Mouse (Mus musculus) hindbrain, postnatal 0 days (tissue): ENCODE measurements around the gene Tulp2. TPM values are rescaled to one million over a fixed set of nuclear protein-coding genes. Genes with fewer than 3 reads are reported as not detected.
A peak's percentile ranks its signal among the peaks of the same experiment; 100 is the strongest.
"Not testable (repeated sequence)": the region's sequence is repeated elsewhere in the genome, so short reads cannot be mapped to it uniquely, and the experiment has no call there.

Experiments
- ATAC-seq: fragments of 200-750 bp; cut with Nextera tagmentation; 2 replicates; pipeline ENCODE4 v1.8.0; 2017; ENCODE audit warnings: mild to moderate bottlenecking, moderate TSS enrichment, moderate library complexity
- DNase-seq: peaks from one replicate; pipeline ENCODE4 v3.0.0-alpha.2; 2015; ENCODE audit warnings: low spot score
- H3K27ac ChIP-seq: fragments of 300-500 bp; sonication (generic); 2 replicates; pipeline ENCODE4 v1.5.1; 2014; ENCODE audit warnings: mild to moderate bottlenecking
- H3K27me3 ChIP-seq: fragments of 300-500 bp; sonication (generic); 2 replicates; pipeline ENCODE4 v1.6.1; 2014; ENCODE audit warnings: low read length, mixed read lengths; ENCODE audit not compliant: insufficient read depth
- H3K36me3 ChIP-seq: fragments of 300-500 bp; sonication (generic); 2 replicates; pipeline ENCODE4 v1.6.1; 2014; ENCODE audit warnings: low read length, mixed read lengths; ENCODE audit not compliant: insufficient read depth
- H3K4me1 ChIP-seq: fragments of 300-500 bp; sonication (generic); 2 replicates; pipeline ENCODE4 v1.6.1; 2014; ENCODE audit warnings: antibody characterized with exemption, low read length, mixed read lengths; ENCODE audit not compliant: insufficient read depth
- H3K4me2 ChIP-seq: fragments of 300-500 bp; sonication (generic); 2 replicates; pipeline ENCODE4 v1.6.1; 2014; ENCODE audit warnings: low read depth, mild to moderate bottlenecking, low read length, moderate library complexity, mixed read lengths
- H3K4me3 ChIP-seq: fragments of 300-500 bp; sonication (generic); 2 replicates; pipeline ENCODE4 v1.5.1; 2014; ENCODE audit warnings: low read length
- H3K9ac ChIP-seq: fragments of 300-500 bp; sonication (generic); replicated peaks from 2 replicates; pipeline ENCODE4 v1.6.1; 2014; ENCODE audit warnings: mild to moderate bottlenecking, low read length, moderate library complexity, mixed read lengths
- H3K9me3 ChIP-seq: fragments of 300-500 bp; sonication (generic); 2 replicates; pipeline ENCODE4 v1.6.1; 2016; ENCODE audit warnings: low read length, mixed read lengths
- CTCF ChIP-seq: IDR thresholded peaks from 2 replicates; pipeline ENCODE4 v1.5.1; 2016; ENCODE audit warnings: antibody characterized with exemption, control low read depth, low read depth
- WGBS: fragments of 180-500 bp; shearing (Covaris S2); extraction: QIAGEN DNeasy Blood & Tissue Kit; methylation state at CpG from one replicate; pipeline ENCODE4 v1.1.7; 2014; 5-methylcytosine and 5-hydroxymethylcytosine counted together
- polyA plus RNA-seq: library from polyadenylated mRNA; unstranded; fragments of >200 nt; fragmentation: Nextera tagmentation; extraction: Ambion mirVana; gene quantifications from 2 replicates; pipeline ENCODE4 v1.2.1, GENCODE M21; 2015
- total RNA-seq: library from RNA; depleted of rRNA; stranded (reverse); fragments of >200 nt; gene quantifications from 2 replicates; pipeline ENCODE4 v1.2.3, GENCODE M21; 2014

The Tulp2 gene
- total and polyA plus RNA-seq, 2 experiments from 2014 or later: 0.21 TPM

DNA sequence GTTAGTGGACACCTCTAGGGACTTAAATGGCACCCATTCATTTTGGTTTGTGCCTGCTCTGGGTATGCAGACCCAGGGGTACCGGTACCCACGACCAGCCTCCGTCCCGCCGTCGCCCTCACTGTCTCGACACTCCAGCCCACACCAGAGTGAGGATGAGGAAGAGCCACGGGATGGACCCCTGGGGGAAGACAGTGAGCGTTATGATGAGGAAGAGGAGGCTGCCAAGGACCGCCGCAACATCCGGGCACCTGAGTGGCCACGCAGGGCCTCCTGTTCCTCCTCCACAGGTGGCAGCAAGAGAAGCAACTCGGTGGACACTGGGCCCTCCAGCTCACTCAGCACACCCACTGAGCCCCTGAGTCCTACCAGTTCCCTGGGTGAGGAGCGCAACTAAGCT is 26.7 kb upstream of the Tulp2 start:
- ATAC-seq: no peak
- TF ChIP-seq CTCF: no peak
- no peak overlapping the region for H3K9ac ChIP-seq
- no peak for DNase-seq
- H3K27me3 ChIP-seq: no peaks in the 10 kb centered on the region
- no peak overlapping the region for H3K4me3 ChIP-seq
- H3K4me1 ChIP-seq: peaks cover 10% of the 10 kb centered on the region
- no peak overlapping the region for H3K27ac ChIP-seq
- peaks cover 24% of the 10 kb centered on the region for H3K36me3 ChIP-seq
- H3K4me2 ChIP-seq: no peak overlapping the region
- WGBS: 93% methylated on average over 15 of the region's 15 CpGs
- no peaks in the 10 kb centered on the region for H3K9me3 ChIP-seq

DNA sequence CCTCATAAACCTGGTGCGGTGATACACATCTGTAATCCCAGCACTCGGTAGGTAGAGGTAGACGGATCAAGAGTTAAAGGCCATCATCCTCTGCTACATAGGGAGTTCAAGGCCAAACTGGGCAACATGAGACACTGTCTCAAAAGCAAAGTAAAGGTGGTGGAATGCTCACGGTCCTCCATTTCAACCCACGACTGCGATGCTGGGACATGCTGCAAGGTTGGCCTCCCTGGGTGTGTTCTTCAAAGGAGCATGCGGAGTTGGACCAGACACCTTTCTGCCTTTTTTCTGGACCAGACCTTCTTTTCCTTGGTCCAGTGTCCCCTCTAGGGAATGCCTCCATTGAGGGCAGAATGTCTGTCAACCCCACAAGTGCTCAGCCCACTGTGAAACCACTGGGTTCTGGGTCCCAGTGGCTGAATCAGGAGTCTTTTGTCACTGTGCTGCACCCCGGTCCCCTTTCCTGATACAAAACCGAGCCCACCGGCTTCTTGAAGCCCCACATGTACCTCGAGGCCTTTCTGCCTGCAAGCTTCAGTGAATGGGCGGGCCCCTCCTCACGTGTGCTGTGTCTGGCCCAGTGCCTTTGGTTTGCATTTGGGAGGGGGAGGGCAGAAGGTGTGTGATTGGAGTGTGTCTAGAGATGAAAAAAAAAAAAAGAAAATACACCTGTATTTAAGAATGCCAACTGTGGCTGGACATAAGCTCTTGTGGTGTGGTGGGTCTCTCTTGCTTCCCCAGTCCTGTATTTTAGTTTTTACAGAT is 25.6 kb upstream of the Tulp2 start:
- H3K4me3 ChIP-seq: no peak overlapping the region

DNA sequence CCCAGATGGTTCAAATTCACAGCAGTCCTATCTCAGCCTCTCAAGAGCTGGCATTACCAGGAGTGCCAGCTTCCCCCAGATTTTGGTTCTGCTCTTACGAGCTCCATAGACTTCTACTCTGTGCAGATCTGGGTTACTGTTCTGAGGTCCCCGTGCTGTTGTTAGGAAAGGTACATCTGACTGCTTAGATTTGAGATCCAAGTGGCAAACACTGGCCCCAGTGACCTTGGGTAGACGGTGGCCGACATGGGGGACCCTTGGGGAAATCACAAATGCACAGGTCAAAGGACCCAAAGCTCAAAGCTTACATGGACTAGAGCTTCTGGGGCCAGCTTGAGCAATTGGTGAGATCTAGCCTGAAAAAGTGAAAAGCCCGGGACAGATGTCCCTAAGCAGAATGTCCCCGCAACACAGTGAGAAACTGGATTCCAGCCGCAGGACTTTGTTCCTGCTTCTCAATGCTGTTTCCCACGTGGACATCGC is 24.9 kb upstream of the Tulp2 start:
- Histone ChIP-seq H3K4me1 (peaks cover 18% of the 10 kb centered on the region), H3K27ac (peak overlapping the region; percentile 37), H3K9ac (no peak overlapping the region; the same call in 1 of the 2 replicates), H3K27me3 (no peaks in the 10 kb centered on the region), H3K4me3 (no peak overlapping the region), H3K36me3 (peaks cover 23% of the 10 kb centered on the region), H3K9me3 (no peaks in the 10 kb centered on the region), H3K4me2 (peak overlapping the region; percentile 62)
- TF ChIP-seq CTCF: no peak
- whole genome bisulfite sequencing: 51% methylated on average over 9 of the region's 9 CpGs
- DNase-seq: no peak
- ATAC-seq: no peak

More for the DNA sequence above, 25.6 kb upstream of the Tulp2 start:
- TF ChIP-seq CTCF: no peak
- peaks cover 18% of the 10 kb centered on the region for H3K4me1 ChIP-seq
- H3K36me3 ChIP-seq: peaks cover 24% of the 10 kb centered on the region
- DNase-seq: no peak
- no peak overlapping the region for H3K9ac ChIP-seq
- H3K9me3 ChIP-seq: no peaks in the 10 kb centered on the region
- WGBS: 77% methylated on average over 13 of the region's 13 CpGs
- no peak overlapping the region for H3K27ac ChIP-seq
- H3K27me3 ChIP-seq: no peaks in the 10 kb centered on the region
- ATAC-seq: no peak
- H3K4me2 ChIP-seq: no peak overlapping the region

DNA sequence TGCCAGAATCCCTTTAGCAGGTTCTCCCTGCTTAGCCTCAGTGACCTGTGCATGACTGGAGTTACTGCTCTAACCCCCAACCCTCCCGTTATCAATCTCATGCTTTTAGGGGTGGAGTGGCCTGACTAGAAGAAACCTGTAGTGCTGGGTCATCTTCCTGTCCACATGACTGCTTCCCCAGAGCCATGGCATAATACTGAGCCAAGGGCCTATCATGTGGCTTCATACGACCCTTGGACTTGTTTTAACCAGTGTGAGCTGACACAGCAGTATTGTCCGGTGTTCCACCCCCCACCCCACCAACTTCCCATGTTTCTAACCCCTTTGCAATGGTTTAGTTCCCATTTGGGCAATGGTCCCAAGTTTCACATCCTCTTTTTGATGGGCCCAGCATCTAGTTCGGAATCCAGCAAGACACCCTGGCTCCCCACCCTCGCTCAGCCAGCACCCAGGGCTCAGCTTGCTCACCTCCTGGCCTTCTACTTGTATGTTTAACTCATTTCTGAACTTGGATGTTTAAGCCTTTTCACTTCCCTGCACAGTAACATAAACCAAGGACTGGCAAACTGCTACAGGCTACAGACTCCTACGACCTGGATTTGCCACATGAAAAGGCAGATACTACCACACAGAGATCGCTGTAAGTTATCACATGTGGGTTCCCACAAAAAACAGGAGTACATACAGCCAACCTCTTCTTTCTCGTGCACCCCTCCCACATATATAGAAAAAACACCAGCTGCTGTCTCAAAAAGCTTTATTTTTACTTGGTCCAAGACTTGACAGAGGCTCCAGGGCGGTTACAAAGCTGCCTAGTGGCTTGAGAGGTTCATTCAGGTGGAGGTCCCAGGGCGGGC is 24.2 kb upstream of the Tulp2 start:
- no peak for ATAC-seq
- peaks cover 18% of the 10 kb centered on the region for H3K4me1 ChIP-seq
- peak overlapping the region; percentile 50 for H3K4me3 ChIP-seq
- peak; percentile 21 for DNase-seq
- H3K27me3 ChIP-seq: no peaks in the 10 kb centered on the region
- peak overlapping the region; percentile 62 for H3K4me2 ChIP-seq
- 59% methylated on average over 9 of the region's 10 CpGs for WGBS
- TF ChIP-seq CTCF: no peak
- H3K9ac ChIP-seq: no peak overlapping the region; the same call in 1 of the 2 replicates
- no peaks in the 10 kb centered on the region for H3K9me3 ChIP-seq
- H3K27ac ChIP-seq: peak overlapping the region; percentile 94
- peaks cover 21% of the 10 kb centered on the region for H3K36me3 ChIP-seq

DNA sequence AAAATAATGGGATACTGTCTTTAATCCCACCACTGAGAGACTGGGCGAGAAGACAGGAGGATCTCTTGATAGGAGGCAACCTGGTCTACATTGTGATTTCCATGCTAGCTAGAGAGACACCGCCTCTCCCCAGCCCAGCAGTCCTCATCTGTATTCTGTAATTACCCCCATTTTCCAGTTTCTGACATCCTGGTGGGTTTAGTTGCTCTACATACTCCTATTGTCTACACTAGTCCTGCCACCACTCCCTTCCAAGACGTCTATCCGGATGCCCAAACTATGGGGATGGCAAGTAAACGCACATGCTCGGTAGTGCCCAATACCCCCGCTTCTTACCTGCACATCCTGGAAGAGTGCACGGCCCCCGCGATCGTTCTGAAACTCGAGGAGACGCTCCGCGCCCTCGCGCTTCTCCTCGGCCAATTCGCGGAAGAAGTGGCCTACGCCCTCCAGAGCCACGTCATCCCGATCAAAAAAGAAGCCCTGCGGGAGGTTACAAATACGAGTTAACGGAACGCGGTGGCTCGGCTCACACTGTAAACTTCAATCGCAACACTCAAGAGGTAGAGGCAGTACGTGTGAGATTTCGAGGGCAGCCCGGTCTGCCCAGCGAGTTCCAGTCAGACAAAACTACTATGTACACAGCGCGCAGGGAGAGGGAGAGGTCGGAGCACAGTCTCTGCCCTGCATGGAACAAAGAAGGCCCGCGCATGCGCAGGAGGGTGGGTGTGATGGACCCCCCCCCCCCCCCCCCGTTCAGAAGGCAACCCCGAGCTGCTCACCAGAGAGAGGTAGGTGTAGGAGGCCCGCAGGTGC is 22.7 kb upstream of the Tulp2 start:
- no peak for TF ChIP-seq CTCF
- under 1% methylated on average over 38 of the region's 43 CpGs for WGBS

DNA sequence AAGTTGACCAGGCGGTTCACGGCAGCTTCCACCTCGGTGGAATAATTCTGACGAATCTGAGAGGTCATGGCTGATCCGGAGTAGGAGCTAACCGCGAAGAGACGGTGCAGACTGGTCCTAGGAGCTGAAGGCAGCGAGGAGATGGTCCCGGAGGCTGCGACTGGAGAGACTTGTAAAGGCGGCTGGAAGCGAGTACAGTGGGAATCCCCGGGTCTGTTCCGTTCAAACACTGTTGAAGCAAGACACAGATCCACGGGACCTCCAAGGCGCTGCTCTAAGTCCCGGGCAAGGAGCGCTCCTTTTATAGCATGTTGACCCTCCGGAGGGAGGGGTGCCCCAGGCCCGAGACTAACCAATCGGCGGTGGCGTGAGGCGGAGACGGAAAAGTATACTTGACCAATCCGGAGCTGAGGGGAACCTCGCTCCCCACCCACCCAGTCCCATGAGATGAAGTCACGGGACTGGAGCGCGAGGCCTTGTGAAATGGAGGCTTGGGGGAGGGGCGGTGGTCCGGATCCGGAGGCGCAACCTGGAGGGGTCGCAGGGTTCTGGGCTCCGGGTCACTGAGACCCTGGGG is 22.0 kb upstream of the Tulp2 start, which contains the start of gene Ftl1:
Gene Ftl1, minus strand, starts transcription at position 321 of the 577 bp plus-strand sequence.
- WGBS: 1% methylated on average over 29 of the region's 37 CpGs
- peaks cover 23% of the 10 kb centered on the region for H3K36me3 ChIP-seq
- H3K4me3 ChIP-seq: peak within 1 kb of the TSS; percentile 50
- H3K27ac ChIP-seq: peak within 1 kb of the TSS; percentile 94
- H3K4me2 ChIP-seq: peak within 1 kb of the TSS; percentile 62
- ATAC-seq: peak; percentile 96
- not testable (repeated sequence) for H3K27me3 ChIP-seq, H3K9me3 ChIP-seq
- peaks cover 18% of the 10 kb centered on the region for H3K4me1 ChIP-seq
- H3K9ac ChIP-seq: peak within 1 kb of the TSS; percentile 67
- DNase-seq: peak; percentile 99

More for the DNA sequence above, 22.7 kb upstream of the Tulp2 start:
- Histone ChIP-seq H3K4me1 (peaks cover 18% of the 10 kb centered on the region), H3K4me3 (peak overlapping the region; percentile 50), H3K27me3 (no peaks in the 10 kb centered on the region), H3K4me2 (peak overlapping the region; percentile 62), H3K9me3 (no peaks in the 10 kb centered on the region), H3K9ac (peak overlapping the region; percentile 67), H3K36me3 (peaks cover 21% of the 10 kb centered on the region), H3K27ac (peak overlapping the region; percentile 94)
- ATAC-seq (peak; percentile 72), DNase-seq (peak; percentile 91)
